Mouse (Mus musculus) common myeloid progenitor, adult 5-6 weeks (primary cell): Measurements from ENCODE around the gene Ndufv2. TPM values are rescaled to one million over a fixed set of nuclear protein-coding genes. Genes with fewer than 3 reads are reported as not detected.
"Not testable (repeated sequence)": the region's sequence is repeated elsewhere in the genome, so short reads cannot be mapped to it uniquely, and the experiment has no call there.

Source experiments
- ATAC-seq: replicated peaks from 2 replicates; pipeline ENCODE4 v1.8.0; 2016; ENCODE audit warnings: low read depth, mild to moderate bottlenecking, moderate TSS enrichment, inconsistent platforms; ENCODE audit not compliant: poor library complexity, severe bottlenecking
- total RNA-seq: library from RNA; stranded (forward); fragments of 200-1000, 187-1606 nt; gene quantifications from 2 replicates; pipeline ENCODE4 v1.2.3, GENCODE M21; 2017

Ndufv2 gene
- total RNA-seq, 1 experiment from 2014 or later: 219 TPM

DNA sequence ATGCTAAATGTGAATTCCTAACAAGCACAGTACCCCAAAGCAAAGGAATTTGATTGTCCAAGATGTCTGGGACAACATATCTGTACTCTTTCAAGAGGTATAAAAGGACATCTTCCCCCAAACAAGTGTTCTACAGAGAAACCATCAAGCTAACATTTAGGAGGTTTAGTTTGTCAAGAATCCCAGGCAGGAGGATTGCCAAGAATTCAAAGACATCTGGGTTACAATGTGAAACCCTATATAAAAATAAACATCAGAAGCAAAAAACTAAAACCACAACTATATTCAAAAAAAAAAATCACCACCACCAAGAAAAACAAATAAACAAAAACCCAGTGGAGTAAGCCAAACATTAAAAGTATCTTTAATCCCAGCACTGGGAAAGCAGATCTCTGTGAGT is 11.1 kb downstream of the Ndufv2 start:
- ATAC-seq: no peak

DNA sequence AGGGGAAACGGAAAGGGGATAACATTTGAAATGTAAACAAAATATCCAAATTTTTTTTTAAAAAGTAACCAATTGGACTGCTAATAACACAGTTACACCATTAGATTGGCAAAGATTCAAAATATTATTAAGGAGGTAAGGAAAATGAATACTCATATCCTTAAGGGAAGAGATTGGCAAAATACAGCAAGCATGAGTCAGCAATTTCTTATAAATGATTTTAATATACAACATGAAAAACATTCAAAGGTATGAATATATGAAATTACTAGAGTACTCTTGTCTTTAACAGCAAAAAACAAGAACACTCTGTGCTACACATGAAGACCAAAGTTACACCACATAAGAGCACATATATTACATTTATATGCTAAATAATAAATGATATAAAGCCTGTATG is 16.3 kb downstream of the Ndufv2 start:
- ATAC-seq: no peak

DNA sequence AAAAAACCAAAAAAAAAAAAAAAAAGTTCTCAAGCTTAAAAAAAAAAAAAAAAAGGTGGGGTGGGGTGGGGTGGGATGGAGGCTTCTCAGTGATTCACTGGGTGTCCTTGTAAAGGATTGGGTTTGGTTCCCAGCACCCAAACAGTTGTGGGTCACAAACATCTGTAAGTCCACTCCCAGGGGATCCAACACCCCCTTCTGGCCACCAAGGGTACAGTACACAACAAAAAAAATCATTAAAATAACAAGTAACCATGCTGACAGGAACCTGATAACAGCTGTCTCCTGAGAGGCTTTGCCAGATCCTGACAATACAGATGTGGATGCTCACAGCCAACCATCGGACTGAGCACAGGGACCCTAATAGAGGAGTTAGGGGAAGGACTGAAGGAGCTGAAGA is 16.9 kb downstream of the Ndufv2 start:
- 0 out of 2 replicates have a peak, but pooled peaks have one; percentile 18 for ATAC-seq

DNA sequence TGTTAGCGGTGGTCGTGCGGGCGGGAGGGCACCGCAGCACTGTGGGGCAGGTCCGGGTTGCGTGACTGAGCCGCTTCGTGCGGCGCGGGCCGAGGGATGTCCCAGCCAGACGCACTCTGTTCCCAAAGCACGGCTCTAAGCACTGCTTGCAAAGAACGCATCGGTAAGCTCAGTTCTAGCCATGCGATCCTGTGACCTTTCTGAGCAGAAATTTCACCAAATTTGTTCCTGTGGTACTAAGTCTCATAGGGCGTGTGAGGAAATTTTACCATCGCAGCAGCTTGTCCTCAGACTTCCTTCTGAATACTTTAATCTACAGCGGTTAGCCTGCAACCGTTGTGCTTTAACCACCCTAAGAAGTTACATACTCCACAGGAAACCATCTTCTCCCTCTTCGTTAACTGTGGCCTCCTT is 23.9 kb downstream of the Ndufv2 start:
- ATAC-seq: peak; percentile 40

DNA sequence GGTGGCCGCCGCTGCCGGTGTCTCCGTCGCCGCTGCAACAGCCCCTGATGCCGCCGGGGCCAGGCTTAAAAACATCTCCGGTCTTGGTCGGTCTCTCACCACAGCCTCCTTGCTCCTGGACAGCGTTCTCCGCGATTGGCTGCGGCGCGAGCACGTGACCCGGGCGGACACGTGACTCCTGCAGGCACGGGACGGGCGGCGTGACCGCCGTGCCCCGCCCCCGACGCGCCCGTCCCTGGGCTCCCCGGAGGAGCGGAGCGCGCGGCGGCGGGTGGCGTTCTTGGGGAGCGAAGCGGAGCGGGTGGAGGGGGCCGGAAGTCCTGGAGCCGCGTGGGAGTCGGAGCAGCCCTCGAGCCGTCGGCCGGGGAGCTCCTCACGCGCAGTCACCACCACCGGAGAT is 24.4 kb downstream of the Ndufv2 start, which contains the start of gene Ankrd12:
Gene Ankrd12, minus strand, starts transcription at position 156 of the 400 bp plus-strand sequence.
- peak; percentile 82 for ATAC-seq

DNA sequence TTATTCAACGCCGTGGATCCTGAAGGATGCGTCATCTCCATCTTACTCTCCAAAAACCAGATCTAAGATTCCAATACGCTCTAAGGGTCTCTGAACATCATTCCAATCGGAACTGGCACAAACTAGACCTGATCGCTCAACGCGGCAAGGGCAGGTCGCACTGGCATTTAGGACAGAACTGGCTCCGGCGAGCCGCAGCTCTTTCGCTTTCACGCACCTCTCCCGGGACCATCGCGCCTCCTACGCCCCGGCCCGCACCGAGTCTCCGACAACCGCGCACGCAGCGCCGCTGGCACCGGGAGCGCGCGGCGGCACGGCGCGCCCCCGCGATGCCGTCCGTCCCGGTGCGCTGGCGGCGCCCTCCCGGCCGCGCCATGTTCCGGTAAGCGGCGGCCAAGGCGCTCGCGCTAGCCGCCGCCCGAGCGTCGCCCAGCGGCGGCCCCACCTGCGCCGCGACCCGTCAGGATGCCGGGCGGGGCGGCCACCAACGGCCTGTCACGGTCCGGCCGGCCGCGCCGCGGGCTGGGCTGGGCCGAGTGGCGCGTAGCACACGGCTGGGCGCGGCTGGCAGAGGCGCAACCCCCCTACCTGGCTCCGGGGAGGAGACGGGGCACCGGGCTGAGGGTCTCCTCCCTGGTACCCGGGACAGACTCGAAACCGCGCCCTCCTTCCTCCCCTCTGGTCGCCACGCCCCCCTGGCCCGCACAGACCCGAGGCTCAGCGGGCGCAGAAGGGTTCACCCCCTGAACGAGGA is 25.0 kb downstream of the Ndufv2 start:
- no peak for ATAC-seq

DNA sequence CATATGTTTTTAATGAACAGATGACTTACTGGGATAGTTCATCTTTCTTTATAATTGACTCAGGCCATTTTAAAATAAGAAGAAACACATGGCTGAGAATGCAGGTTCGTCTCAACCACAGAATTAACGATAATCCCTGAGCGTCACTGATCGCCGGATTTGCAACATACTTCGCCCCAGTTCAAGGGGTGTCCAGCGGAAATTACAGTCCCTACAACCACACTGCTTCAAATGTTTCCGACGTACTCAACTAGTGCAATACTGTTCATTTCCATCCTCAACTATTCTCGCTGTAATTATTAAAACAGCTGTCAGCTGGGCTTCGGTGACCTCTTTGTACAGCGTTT is 25.6 kb downstream of the Ndufv2 start:
- ATAC-seq: peak; percentile 19

DNA sequence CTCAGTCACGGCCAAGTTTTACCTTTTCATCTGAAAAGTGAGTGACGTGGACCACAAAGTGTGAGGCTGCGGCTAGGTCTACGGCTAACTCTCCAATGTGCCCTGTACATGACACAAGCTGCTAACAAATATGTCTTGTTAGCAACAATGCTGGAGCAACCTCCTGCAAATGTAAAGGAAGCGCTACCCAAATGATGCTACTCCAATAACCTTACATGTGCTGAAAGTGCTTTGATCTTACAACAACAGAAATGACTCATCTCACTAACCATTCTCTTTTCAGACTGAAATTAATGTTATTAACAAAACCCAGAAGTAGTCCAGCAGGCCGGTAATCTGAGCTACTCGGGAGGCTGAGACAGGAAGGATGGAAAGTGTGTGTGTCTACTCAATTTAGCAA is 27.4 kb downstream of the Ndufv2 start:
- ATAC-seq: no peak

DNA sequence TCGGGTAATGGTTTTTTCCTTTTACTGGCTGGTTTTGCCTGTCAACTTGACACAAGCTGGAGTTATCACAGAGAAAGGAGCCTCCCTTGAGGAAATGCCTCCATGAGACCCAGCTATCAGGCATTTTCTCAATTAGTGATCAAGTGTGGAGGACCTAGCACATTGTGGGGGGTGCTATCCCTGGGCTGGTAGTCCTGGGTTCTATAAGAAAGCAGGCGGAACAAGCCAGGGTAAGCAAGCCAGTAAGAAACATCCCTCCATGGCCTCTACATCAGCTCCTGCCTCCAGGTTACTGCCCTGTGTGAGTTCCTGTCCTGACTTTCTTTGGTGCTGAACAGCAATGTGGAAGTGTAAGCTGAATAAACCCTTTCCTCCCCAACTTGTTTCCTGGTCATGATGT is 32.3 kb downstream of the Ndufv2 start:
- not testable (repeated sequence) for ATAC-seq

DNA sequence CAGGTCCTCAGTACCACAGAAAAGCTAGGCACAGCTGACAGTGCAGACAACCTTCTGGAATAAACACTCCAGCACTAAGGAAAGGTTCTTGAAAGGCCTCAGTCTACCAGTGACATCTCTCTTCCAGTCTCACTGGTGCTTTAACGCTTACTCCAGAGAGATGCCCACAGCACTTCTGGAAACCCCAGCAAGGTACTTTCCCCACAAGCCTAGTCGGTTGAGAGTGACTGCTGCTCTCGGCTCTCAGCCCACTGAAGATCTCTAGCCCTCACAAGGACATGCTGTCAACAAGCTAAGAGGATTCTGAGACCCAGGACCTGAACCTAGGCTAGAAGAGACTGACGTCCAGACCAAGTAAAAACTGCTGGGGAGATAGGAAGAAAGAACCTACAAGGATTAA is 36.2 kb downstream of the Ndufv2 start:
- no peak for ATAC-seq

DNA sequence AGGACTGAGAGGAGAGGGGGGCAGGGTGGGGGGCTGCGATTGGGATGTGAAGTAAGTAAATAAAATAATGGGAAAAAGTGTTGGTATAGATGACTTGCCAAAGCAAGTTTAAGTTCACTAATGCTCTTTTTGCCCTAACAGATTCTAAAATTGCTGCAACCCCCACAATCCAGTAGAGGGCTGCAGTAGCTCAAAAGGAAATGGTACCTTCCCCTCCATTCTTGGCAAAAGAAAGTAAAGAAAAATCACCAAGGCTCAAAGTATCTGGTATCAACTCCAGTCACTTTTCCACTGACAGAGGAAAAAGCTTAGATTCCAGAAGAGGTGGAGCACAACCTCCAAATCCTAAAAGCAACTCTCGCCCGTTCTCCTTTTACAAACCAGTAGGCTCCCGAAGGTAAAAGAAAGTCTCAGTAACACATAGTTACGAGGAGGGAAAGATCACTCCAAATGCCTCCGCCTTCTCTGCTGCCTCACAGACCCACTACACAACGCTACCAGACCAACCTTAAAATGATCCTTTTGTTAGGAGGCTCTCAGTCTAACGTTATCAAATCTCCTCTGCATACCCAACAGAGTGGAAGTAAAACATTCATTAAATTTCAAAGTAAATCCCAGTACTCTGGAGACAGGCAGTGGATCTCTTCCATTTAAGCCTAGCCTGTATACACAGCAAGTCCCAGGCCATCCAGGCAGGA is 40.0 kb downstream of the Ndufv2 start:
- ATAC-seq: no peak

DNA sequence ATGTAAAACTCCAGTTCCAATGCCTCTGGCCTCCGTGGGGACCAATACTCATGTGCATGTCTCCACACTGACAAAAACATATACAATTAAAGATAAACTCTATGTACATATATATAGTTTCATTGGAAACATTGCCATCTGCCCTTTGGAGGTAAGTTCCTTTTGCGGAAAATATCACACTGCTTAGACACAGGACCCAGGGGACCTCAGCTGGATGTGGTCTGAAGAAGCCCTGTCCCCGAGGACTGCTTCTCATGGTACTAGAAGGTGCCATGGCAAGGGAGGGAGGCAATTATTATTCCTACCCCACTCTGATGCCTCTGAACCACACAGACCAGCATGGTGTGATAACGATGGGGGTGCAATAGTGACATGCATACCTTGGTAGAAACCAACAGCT is 43.2 kb downstream of the Ndufv2 start:
- ATAC-seq: no peak

DNA sequence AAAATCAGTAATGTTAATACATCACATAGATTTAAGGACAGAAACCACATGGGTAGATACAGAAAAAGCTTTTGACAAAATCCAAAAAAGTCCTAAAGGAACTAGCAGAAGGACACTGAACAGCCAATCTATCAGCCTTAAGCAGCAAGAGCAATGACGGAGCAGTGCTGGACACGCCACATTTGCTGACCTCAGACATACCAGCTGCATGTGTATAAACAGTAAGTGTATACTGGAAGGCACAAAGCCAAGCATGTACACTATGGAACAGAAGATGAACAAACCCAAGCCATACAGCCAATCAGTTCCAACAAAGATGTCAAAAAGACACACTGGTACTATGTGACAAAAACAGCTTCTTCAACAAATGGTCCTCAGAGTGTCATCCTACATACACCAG is 44.2 kb downstream of the Ndufv2 start:
- ATAC-seq: no peak

DNA sequence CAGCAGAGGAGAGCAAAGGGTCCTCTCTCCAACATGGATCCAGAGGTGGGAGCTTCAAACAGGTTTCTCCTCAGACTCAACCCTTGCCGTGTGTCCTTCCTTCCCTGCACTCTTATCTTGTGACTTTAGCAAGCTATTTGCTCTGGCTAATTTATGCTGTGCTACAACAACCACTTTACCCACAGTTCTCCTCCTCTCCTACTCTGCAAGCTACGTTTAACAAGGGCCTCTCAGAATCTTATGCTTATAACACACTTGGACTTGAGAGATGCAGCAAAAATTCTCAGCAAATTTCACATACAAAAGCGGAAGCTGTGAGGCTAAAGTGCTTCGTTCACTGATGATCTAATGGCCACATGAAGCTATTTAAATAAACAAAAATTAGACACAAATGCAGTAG is 48.0 kb downstream of the Ndufv2 start:
- ATAC-seq: no peak

DNA sequence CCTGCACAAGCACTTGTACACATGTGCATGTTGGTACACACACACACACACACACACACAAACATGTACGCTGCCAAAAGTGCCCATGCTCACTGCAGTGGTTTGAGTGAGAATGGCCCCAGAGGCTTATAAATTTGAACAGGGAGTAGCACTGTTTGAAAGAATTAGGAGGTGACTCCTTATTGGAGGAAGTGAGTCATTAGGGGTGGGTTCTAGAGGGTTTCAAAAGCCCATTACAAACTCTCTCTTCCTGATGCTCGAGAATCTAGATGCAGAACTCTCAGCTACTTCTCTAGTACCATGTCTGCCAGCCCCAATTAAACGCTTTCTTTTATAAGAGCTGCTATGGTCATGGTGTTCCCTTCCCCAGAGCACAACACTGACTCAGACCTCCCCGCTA is 52.6 kb downstream of the Ndufv2 start:
- ATAC-seq: peak; percentile 32; the same call in 1 of the 2 replicates

DNA sequence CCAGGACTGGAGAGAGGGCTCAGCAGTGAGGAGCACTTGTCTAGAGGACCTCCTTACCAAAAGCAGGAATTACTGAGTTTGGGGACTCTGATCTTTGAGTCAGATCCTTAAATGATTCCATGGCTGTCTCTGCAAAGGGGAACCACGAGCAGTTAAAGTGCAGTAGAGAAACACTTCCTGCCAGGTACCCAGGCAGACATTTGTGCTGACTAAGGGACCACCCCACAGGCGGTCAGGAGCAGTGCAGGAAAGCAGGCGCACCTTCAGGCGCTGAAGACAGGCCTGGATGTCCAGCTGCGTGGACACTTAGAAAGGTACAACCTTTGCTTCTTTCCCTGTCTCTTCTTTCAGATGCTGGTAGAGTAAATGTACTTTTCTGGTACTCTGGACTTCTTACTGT is 53.2 kb downstream of the Ndufv2 start:
- ATAC-seq: peak; percentile 52

DNA sequence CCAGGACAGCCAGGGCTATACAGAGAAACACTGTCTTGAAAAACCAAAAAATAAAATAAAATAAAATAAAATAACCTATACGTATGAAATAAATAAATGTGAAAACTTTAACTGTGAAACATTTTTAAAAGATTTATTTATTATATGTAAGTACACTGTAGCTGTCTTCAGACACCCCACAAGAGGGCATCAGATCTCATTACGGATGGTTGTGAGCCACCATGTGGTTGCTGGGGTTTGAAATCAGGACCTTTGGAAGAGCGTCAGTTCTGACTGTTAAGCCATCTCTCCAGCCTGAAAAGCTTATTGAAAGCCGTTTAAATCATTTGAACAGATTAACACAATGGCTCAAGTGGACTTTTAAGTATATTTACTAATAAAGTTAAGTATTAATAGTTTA is 57.7 kb downstream of the Ndufv2 start:
- ATAC-seq: not testable (repeated sequence)

DNA sequence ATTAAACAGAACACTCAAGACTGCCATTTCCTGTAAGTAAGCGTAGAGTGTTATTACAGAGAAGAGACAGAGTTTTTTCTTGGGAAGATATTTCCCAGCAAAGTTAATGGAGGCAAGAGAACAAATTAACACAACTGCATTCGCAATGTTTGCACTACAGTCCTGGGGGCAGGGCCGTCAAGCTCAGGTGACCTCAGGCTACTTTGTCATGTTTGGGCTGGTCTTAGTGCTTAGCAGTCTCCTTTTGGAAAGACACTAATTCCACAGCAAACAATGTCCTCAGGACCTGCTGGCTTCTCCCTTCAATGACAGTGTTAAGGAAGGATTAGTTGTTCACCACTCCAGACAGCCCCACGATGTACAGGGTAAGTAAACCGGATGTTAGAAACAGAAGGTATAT is 60.3 kb downstream of the Ndufv2 start:
- ATAC-seq: no peak

DNA sequence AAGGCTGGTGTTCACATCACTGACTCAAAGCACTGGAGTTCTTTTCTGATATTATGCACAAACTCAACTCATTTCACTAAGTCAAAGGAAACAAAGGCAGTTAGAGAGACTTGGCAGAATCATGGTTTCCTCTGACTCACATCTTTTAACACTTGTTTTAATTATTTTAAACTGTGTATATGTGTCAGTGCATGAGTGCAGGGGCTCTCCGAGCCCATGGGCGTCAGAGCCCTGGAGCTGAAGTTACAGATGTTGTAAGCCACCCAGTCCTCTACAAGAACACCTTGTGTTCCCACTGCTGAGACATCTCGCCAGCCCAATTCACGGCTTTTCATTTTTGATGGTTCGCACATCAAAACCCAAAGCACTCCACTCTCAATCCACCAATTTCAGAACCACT is 68.1 kb downstream of the Ndufv2 start:
- ATAC-seq: no peak

DNA sequence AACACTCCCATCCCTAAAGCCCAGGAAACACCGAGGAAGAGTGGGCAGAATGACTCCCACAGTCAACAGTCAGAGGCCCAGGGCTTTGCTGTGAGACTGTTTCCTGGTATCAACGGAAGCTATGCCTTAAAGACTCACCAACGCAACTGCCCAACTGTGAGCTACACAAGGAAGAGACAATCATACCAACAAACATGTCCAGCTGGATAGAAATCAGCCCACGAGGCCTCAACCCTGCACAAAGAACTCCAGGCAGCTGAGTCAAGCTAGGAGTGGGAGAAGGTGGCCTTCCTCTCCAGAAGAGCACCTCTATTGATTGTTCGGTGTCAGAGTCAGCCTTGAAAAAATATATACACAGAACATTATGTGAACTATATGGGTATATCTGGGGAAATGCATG is 69.4 kb downstream of the Ndufv2 start:
- no peak for ATAC-seq
